Mouse (Mus musculus) heart, adult 2 months (tissue): Measurements from ENCODE around the gene Crhr2.

Experiments used
- CTCF ChIP-seq: fragments of 200-600 bp; IDR thresholded peaks from 2 replicates; pipeline ENCODE4 v1.8.1; 2022; ENCODE audit warnings: antibody characterized with exemption, mild to moderate bottlenecking, moderate library complexity
- POLR2A ChIP-seq: fragments of 200-500 bp; IDR thresholded peaks from 2 replicates; pipeline ENCODE4 v1.6.1; 2011; ENCODE audit warnings: mild to moderate bottlenecking, low read depth, low read length, control low read depth; ENCODE audit not compliant: insufficient read depth

DNA sequence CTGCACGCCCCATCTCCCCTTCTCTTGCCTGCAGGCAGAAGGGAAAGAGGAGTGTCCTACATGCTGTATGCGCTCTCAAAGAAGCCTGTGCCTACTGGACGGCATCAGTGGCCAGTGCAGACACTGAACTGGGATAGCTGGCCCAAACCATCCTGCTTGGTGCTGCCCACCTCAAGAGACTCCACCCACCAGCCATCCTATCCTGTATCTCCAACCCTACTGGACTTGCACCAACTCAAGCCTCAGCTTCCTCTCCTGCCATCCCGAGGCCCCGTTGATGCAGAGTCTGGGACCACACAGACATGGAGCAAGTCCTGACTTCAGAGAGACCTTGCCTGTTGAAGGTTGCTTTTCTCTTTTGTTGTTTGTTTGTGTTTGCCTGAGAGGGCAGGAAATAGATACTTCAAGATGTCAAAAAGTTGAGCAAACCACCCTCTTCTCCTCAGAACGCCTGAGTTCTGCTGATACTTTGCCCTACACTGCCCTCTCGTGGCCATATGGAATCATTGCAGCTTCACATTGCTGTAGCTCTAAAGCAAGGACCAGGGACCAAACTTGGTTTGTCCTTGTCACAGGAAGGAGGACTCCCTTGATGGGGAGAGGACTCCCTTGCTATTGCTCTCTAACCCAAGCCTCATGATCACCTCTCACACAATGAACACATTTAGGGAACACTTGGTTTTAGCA, 34.1 kb upstream of the Crhr2 start:
- TF ChIP-seq POLR2A (no peak), CTCF (no peak; the same call in 1 of the 2 replicates)
